In the genomic region with DNA sequence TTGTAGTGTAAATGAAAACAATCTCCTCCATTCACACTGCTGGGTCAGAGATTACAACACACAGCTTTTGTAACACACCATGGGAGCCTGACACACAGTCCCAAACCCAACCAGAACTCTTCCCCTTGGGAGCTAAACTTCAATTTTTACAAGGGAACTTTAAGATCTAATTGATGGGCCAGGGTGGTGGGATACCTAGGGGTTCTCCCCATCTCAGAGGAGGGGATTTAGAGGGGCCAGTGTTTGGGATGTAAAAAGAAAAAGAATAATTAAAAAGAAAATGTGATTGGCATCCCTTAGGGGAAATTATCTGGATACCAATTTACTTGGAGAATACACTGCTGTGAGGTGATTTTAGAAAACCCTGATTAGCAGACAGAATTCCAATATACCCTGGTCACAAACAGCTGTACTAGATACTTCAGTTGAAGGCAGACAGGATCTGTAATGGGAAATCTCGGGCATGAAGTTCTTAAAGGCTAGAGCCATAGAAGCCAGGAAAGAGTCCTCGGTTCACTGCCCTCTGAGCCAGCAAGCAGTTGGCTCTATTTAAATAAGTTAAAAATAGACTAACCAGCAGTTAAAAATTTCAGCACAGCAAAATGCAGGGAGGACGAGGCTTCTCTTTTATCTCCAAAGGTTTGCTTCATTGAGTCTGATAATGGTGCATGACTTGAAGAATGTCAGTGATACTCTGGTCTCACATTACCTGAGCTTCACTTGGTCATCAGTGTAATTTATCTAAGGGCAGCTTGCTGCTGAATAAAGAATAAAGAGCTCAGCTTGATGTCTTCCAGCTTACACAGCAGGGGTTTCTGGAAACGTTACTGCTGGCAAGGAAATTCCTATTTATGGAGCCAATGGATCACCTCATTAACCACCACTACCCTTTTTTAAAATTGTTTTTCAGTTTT, we compare ENCODE assay signal across 11 mouse cellular contexts.
DNase-seq lines count a peak whose midpoint lies in the region; ATAC-seq and TF ChIP-seq lines count a peak whose summit lies in the region.
"Had no signal": no experiment of that assay in that cellular context is flagged by ENCODE, and none has a peak within 500 bp of the region (broad histone marks: within the 10 kb centered on the region; RNA-seq: fewer than 3 reads in every experiment).

No protein-coding gene starts in this region.

- no peaks in the 10 kb centered on the region for H3K79me2 ChIP-seq in heart, adult 2 months (replicated peaks; ENCODE audit: control insufficient read depth, insufficient read depth, low read length)

- no peak for TF ChIP-seq CTCF in heart, adult 2 months (IDR thresholded peaks at IDR 0.05)

- no peak overlapping the region for H3K4me3 ChIP-seq in heart, embryonic 13.5 days
- no peak overlapping the region for H3K4me3 ChIP-seq in heart, adult 2 months
- H3K4me3 ChIP-seq in forebrain, embryonic 15.5 days = no peak overlapping the region
- H3K4me3 ChIP-seq in liver, embryonic 11.5 days (ENCODE audit: low read depth, low read length) = no peak overlapping the region

- no peak overlapping the region for H3K9ac ChIP-seq in heart, embryonic 13.5 days
- H3K9ac ChIP-seq in heart, adult 2 months (ENCODE audit: low read depth, low read length) = no peak overlapping the region
- no peak overlapping the region for H3K9ac ChIP-seq in forebrain, embryonic 15.5 days (replicated peaks)
- no peak overlapping the region for H3K9ac ChIP-seq in liver, embryonic 11.5 days (ENCODE audit: low read depth, low read length)

- DNase-seq in heart, adult 2 months = no peak
- DNase-seq in R1 (ENCODE audit: low read depth, low spot score) = peak; percentile 40
- DNase-seq in kidney, postnatal 14 days = peak; percentile 30
- DNase-seq in liver, embryonic 11.5 days (ENCODE audit: low spot score) = no peak
- DNase-seq in adrenal gland, adult 18-20 months (ENCODE audit: low spot score in 2 of 2) = no peak
- no peak for DNase-seq in adrenal gland, adult 2 months
- DNase-seq: gastrocnemius, postnatal 25 days; right cerebral cortex, postnatal 25 days had no signal

- H3K4me1 ChIP-seq in heart, embryonic 13.5 days = peaks cover 9% of the 10 kb centered on the region
- H3K4me1 ChIP-seq in heart, adult 2 months (ENCODE audit: control insufficient read depth, insufficient read depth, low read length) = no peaks in the 10 kb centered on the region
- no peaks in the 10 kb centered on the region for H3K4me1 ChIP-seq in forebrain, embryonic 15.5 days
- no peaks in the 10 kb centered on the region for H3K4me1 ChIP-seq in liver, embryonic 11.5 days (replicated peaks; ENCODE audit: control insufficient read depth, insufficient read depth, low read length)

- ATAC-seq in heart, embryonic 13.5 days (ENCODE audit: extremely low read depth, insufficient number of reproducible peaks, low FRiP score, low TSS enrichment) = no peak
- ATAC-seq in forebrain, embryonic 15.5 days (replicated peaks) = 0 out of 2 replicates have a peak, but pooled peaks have one; percentile 32
- ATAC-seq in liver, embryonic 11.5 days (replicated peaks; ENCODE audit: low FRiP score) = no peak

- no peaks in the 10 kb centered on the region for H3K27me3 ChIP-seq in heart, embryonic 13.5 days (replicated peaks)
- H3K27me3 ChIP-seq in heart, adult 2 months (ENCODE audit: control insufficient read depth, insufficient read depth, low read length) = no peaks in the 10 kb centered on the region
- H3K27me3 ChIP-seq in forebrain, embryonic 15.5 days = no peaks in the 10 kb centered on the region
- H3K27me3 ChIP-seq in liver, embryonic 11.5 days (replicated peaks; ENCODE audit: control insufficient read depth, insufficient read depth, low read length) = no peaks in the 10 kb centered on the region

- intact Hi-C loops in heart, adult 2 months (cut with DNase I) = no loop called here

- no peaks in the 10 kb centered on the region for H3K9me3 ChIP-seq in heart, embryonic 13.5 days
- no peaks in the 10 kb centered on the region for H3K9me3 ChIP-seq in forebrain, embryonic 15.5 days
- H3K9me3 ChIP-seq in liver, embryonic 11.5 days (ENCODE audit: control insufficient read depth, low read length) = no peaks in the 10 kb centered on the region

- TF ChIP-seq POLR2A in heart, adult 2 months (IDR thresholded peaks at IDR 0.05; ENCODE audit: insufficient read depth, low read depth, low read length) = no peak

- 6% methylated on average over 4 of the region's 4 CpGs for WGBS in heart, embryonic 13.5 days
- 10% methylated on average over 4 of the region's 4 CpGs for WGBS in heart, adult 2 months
- under 1% methylated on average over 4 of the region's 4 CpGs for WGBS in forebrain, embryonic 15.5 days
- 32% methylated on average over 4 of the region's 4 CpGs for WGBS in liver, embryonic 11.5 days

- 0 out of 2 replicates have a peak overlapping the region, but pooled peaks have one; percentile 17 for H3K4me2 ChIP-seq in heart, embryonic 13.5 days
- no peak overlapping the region for H3K4me2 ChIP-seq in forebrain, embryonic 15.5 days (replicated peaks)
- H3K4me2 ChIP-seq in liver, embryonic 11.5 days = no peak overlapping the region

- H3K36me3 ChIP-seq in heart, embryonic 13.5 days = no peaks in the 10 kb centered on the region
- no peaks in the 10 kb centered on the region for H3K36me3 ChIP-seq in heart, adult 2 months (ENCODE audit: control insufficient read depth, insufficient read depth, low read length)
- H3K36me3 ChIP-seq in forebrain, embryonic 15.5 days = no peaks in the 10 kb centered on the region
- no peaks in the 10 kb centered on the region for H3K36me3 ChIP-seq in liver, embryonic 11.5 days (ENCODE audit: control insufficient read depth, insufficient read depth, low read length)

- peak overlapping the region; percentile 56 for H3K27ac ChIP-seq in heart, embryonic 13.5 days (replicated peaks)
- H3K27ac ChIP-seq in heart, adult 2 months = no peak overlapping the region
- H3K27ac ChIP-seq in forebrain, embryonic 15.5 days (replicated peaks) = no peak overlapping the region
- no peak overlapping the region for H3K27ac ChIP-seq in liver, embryonic 11.5 days (ENCODE audit: low read depth, low read length)
- H3K27ac ChIP-seq: macrophage had no signal

- TF ChIP-seq EP300 in heart, adult 2 months (IDR thresholded peaks at IDR 0.05; ENCODE audit: insufficient read depth, low read depth, low read length) = no peak

Comparison
In these comparisons a context has a peak if more than half of its experiments do, and no peak if none do; other contexts are left out.
1. DNase-seq: peak in R1 (single experiment) and kidney, postnatal 14 days (single experiment); none in heart, adult 2 months (0 of 2), liver, embryonic 11.5 days (single experiment), adrenal gland, adult 18-20 months (0 of 2) and adrenal gland, adult 2 months (single experiment).